Mouse (Mus musculus) bone marrow macrophage, adult 2 months (primary cell): ENCODE results near the gene Ank3.

Experiments used
- CTCF ChIP-seq: IDR thresholded peaks from 2 replicates; pipeline ENCODE4 v1.5.1; 2012; ENCODE audit warnings: low read depth, mild to moderate bottlenecking, low read length, moderate library complexity
- POLR2A ChIP-seq: IDR thresholded peaks from 2 replicates; pipeline ENCODE4 v1.6.1; 2012; ENCODE audit warnings: mild to moderate bottlenecking, low read depth, low read length, borderline replicate concordance

- TF ChIP-seq CTCF, result no peak
- TF ChIP-seq POLR2A, result no peak
Observed at GRCm38 (mm10) chr10:69945870-69946269, 547.3 kb downstream of the Ank3 start.
